Mouse (Mus musculus) kidney, postnatal 36 days (tissue): ENCODE data around the gene Ccdc8.
A peak's percentile ranks its signal among the peaks of the same experiment; 100 is the strongest.

Experiments
- DNase-seq, 2 experiments: peaks; one replicate each; pipeline ENCODE4 v3.0.0; 2021 to 2022; ENCODE audit warnings: mixed read lengths in 2 of 2

The Ccdc8 gene

DNA sequence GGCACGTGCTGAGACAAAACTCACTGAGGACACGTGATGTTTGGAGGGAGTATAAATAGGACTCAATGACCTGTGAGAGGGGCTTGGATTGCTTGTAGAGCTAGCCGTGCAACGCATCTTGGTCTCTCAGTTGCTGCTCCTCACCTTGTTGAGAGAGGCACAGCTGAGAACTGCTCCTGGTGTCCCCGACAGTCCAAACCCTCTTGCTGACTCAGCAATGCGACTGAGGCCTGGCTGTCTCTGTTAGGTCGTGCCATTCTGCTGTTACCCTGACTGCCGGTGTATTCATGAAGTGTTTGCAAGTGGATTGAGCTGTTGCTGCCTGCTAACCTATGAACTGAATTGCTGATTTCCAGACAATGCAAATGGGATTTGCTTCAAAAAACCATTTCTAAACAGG is 16.2 kb upstream of the Ccdc8 start:
- no peak for DNase-seq

GRCm38 (mm10) chr7:16978173-16978572 is 14.3 kb upstream of the Ccdc8 start:
- DNase-seq: no peak

- no peak for DNase-seq
These were observed 13.9 kb upstream of the Ccdc8 start for GRCm38 (mm10) chr7:16978593-16978992.

- DNase-seq: peak; percentile 23 to 60
These were observed 12.2 kb upstream of the Ccdc8 start for GRCm38 (mm10) chr7:16980348-16980747.

DNA sequence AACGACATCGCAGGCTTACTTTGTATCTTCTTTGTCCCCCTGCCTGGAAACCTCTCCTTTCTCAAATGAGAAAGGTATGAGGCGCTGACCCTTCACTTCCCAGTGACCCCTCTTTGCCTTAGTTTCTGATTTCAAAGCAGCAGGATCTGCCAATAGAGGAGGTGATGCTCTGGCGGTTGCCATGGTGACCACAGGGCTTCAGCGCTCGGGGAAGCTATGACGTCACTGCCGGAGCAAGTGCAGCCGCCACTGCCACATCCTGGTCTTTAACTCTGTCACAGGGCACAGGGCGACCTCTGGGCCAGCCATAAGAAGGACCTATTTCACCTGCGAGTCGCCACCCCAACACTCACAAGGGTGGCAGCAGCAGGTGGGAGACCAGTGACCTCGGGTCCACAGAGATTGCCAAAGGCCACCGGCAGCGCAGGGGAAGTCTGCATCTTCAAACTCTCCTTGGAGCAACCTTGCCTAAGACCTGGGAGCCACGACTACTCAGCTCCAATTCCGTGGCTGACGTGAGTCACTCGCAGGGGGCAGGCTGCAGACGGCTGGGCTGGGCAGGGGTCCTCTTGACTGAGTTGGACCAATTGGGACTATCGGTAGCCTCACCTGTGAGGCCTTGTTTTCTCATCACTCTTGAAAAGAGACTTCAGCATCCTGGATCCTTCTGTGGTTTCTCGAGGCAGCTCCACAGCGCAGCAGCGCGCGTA is 9.5 kb upstream of the Ccdc8 start, which contains the start of gene Gm42372:
Gm42372 (plus strand) TSS at position 228 of the 710 bp plus-strand sequence.
- peak in 1 of 2 experiments; percentile 42 for DNase-seq

DNA sequence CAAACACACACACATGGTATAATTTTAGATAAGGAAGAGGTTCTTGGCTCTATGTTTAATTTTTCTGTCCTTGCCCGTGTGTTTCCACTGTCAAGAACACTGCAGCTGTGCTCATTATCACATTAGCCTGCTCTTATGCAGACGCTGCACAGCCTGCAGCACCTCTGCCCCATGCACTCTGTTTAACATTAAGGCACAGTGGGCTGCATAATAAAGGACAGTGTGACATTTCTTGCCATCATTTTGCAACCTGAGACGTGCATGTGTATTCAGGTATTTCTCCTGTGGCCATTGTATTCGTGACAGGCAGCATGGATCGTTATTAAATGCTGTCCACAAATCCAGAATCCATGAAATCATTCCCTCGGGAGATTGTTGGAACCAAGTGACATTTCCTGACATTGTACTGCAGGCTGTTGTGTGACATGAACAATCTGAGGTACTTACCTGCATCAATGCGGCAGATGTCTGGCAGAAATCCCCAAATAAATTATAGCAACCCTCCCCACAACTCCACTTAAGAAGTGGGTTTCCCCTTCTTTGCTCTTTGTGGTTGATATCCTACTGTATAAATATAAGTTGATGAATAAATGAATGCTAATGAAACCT is 4.9 kb upstream of the Ccdc8 start:
- no peak for DNase-seq

GRCm38 (mm10) chr7:16988405-16988804 is 4.1 kb upstream of the Ccdc8 start:
- peak; percentile 37 to 54 for DNase-seq

GRCm38 (mm10) chr7:16990006-16990744 is 2.3 kb upstream of the Ccdc8 start:
- peak in 1 of 2 experiments; percentile 11 for DNase-seq

- no peak for DNase-seq
These were observed 642 bp upstream of the Ccdc8 start for GRCm38 (mm10) chr7:16991681-16992450.

GRCm38 (mm10) chr7:16993651-16994399 is 1.3 kb downstream of the Ccdc8 start:
- peak; percentile 64 to 73 for DNase-seq

DNA sequence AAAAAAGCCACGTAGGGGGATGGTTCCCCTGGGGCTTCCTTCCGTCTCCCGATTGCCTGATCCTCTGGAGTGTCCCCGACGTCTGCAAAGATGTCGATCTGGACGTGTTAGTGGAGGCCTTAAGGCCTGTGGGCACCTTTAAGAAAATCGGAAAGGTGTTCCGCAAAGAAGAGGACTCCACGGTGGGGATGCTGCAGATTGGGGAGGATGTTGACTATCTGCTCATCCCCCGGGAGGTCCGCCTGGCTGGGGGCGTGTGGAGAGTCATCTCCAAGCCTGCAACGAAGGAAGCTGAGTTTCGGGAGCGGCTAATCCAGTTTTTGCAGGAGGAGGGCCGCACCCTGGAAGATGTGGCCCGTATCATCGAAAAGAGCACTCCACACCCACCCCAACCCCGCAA is 1.9 kb downstream of the Ccdc8 start:
- no peak for DNase-seq

GRCm38 (mm10) chr7:16995345-16995744 is 2.8 kb downstream of the Ccdc8 start:
- DNase-seq: no peak

GRCm38 (mm10) chr7:16999233-16999632 is 6.7 kb downstream of the Ccdc8 start:
- no peak for DNase-seq

DNA sequence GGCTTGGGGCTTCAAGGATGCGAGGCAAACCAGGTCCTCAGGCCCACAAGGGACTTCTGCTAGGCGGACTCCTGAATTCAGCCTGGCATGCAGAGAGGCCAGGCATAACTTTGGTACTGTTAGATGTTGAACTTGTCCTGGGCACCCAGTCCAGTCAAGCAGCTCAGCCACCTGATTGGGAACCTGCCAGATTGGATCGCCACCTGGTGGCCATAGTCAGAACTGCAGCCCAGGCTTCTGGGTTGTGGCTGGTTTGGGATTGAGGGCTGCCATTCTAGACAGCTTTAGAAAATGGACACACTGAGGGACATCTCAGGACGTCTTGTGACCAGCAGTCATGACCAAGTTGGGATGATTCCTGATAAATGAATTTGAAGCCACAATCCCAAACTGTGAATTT is 7.1 kb downstream of the Ccdc8 start:
- DNase-seq: peak; percentile 85 to 93

GRCm38 (mm10) chr7:17002375-17003195 is 10.1 kb downstream of the Ccdc8 start:
- DNase-seq: peak; percentile 87 to 90

DNA sequence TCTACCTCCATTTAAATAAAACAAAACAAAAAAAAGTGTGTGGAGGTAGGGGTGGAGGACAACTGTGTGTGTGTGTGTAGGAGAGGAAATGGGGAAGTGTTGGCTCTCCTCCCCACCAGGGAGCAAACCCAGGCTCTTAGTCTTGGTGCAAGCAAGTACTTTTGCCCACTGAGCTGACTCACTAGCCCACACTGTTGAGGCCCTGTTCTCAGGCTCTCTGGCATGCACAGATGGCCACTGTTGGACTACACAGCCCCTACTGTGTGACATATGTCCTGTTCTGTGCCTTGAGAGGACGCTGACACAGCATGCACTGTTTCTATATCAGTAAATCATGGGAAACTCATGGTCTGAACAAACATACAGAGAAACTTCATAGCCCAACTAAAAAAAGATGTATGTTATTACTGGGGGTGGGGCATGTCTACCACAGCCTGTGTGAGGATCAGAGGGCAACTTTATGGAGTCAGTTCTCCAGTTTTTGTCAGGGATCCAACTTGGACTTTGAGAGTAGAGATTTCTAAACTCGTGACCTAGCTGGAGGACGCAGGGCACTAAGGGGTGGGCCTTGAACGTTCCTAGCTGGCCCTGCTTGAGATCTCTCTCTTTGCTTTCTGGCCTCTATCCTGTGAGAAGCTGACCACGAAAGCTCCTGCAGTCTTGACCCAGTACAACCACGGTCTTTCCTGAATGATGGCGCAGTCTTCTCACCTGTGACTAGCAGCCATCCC is 10.9 kb downstream of the Ccdc8 start:
- DNase-seq: peak; percentile 60 to 84

- peak; percentile 57 to 74 for DNase-seq
These were observed 12.2 kb downstream of the Ccdc8 start for GRCm38 (mm10) chr7:17004716-17005115.

GRCm38 (mm10) chr7:17007300-17007699 is 14.8 kb downstream of the Ccdc8 start:
- DNase-seq: peak; percentile 61 to 70

- DNase-seq: no peak
These were observed 17.0 kb downstream of the Ccdc8 start for GRCm38 (mm10) chr7:17009326-17010009.

DNA sequence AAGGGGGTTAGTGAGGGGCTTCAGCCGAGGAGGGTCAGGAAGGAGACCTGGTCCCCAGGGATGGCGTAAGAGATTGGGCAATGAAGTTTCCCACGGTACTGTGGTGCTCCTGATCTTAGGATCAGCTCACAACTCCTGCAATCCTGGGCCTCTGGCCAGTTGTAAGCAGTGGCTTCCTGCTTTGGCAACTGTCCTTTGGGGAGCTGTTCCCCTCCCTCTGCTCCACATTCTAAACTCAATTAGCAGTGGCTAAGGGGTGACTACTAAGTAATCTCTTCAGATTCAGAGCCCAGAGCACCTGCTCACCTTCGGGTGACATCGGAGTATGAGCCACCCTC is 17.5 kb downstream of the Ccdc8 start:
- DNase-seq: no peak
